Mouse (Mus musculus): ENCODE measurements around the gene Fggy.
A peak's percentile ranks its signal among the peaks of the same experiment; 100 is the strongest.

The Fggy gene

GRCm38 (mm10) chr4:95653913-95654301 lies 96.6 kb downstream of the Fggy start:
- no peak for DNase-seq (ENCODE audit: extremely low read depth, insufficient read length, low spot score)

GRCm38 (mm10) chr4:95659024-95659423 lies 101.7 kb downstream of the Fggy start:
- no peak for DNase-seq (ENCODE audit: extremely low read depth, insufficient read length, low spot score)

GRCm38 (mm10) chr4:95663596-95663995 lies 106.3 kb downstream of the Fggy start:
- peak; percentile 22 for DNase-seq (ENCODE audit: extremely low read depth, insufficient read length, low spot score)

- DNase-seq (ENCODE audit: extremely low read depth, insufficient read length, low spot score): no peak
Measured at GRCm38 (mm10) chr4:95664327-95664726, 107.0 kb downstream of the Fggy start.

- no peak for DNase-seq (ENCODE audit: extremely low read depth, insufficient read length, low spot score)
Measured at GRCm38 (mm10) chr4:95666284-95666889, 109.1 kb downstream of the Fggy start.

- no peak for DNase-seq (ENCODE audit: extremely low read depth, insufficient read length, low spot score)
Measured at GRCm38 (mm10) chr4:95666896-95667295, 109.6 kb downstream of the Fggy start.

GRCm38 (mm10) chr4:95667595-95667994 lies 110.3 kb downstream of the Fggy start:
- DNase-seq (ENCODE audit: extremely low read depth, insufficient read length, low spot score): no peak

GRCm38 (mm10) chr4:95668543-95668942 lies 111.2 kb downstream of the Fggy start:
- no peak for DNase-seq (ENCODE audit: extremely low read depth, insufficient read length, low spot score)

GRCm38 (mm10) chr4:95669336-95669735 lies 112.0 kb downstream of the Fggy start:
- no peak for DNase-seq (ENCODE audit: extremely low read depth, insufficient read length, low spot score)

GRCm38 (mm10) chr4:95670559-95670958 lies 113.3 kb downstream of the Fggy start:
- DNase-seq (ENCODE audit: extremely low read depth, insufficient read length, low spot score): no peak

GRCm38 (mm10) chr4:95672039-95672438 lies 114.7 kb downstream of the Fggy start:
- no peak for DNase-seq (ENCODE audit: extremely low read depth, insufficient read length, low spot score)

GRCm38 (mm10) chr4:95676390-95676789 lies 119.1 kb downstream of the Fggy start:
- DNase-seq (ENCODE audit: extremely low read depth, insufficient read length, low spot score): no peak

- no peak for DNase-seq (ENCODE audit: extremely low read depth, insufficient read length, low spot score)
Measured at GRCm38 (mm10) chr4:95680756-95681449, 123.6 kb downstream of the Fggy start.

- no peak for DNase-seq (ENCODE audit: extremely low read depth, insufficient read length, low spot score)
Measured at GRCm38 (mm10) chr4:95684522-95685080, 127.3 kb downstream of the Fggy start.

- no peak for DNase-seq (ENCODE audit: extremely low read depth, insufficient read length, low spot score)
Measured at GRCm38 (mm10) chr4:95686775-95687174, 129.5 kb downstream of the Fggy start.

- DNase-seq (ENCODE audit: extremely low read depth, insufficient read length, low spot score): no peak
Measured at GRCm38 (mm10) chr4:95687350-95687749, 130.0 kb downstream of the Fggy start.

GRCm38 (mm10) chr4:95688159-95688558 lies 130.9 kb downstream of the Fggy start:
- no peak for DNase-seq (ENCODE audit: extremely low read depth, insufficient read length, low spot score)

GRCm38 (mm10) chr4:95700366-95700765 lies 143.1 kb downstream of the Fggy start:
- DNase-seq (ENCODE audit: extremely low read depth, insufficient read length, low spot score): no peak

- DNase-seq (ENCODE audit: extremely low read depth, insufficient read length, low spot score): no peak
Measured at GRCm38 (mm10) chr4:95707941-95708897, 150.9 kb downstream of the Fggy start.

- DNase-seq (ENCODE audit: extremely low read depth, insufficient read length, low spot score): no peak
Measured at GRCm38 (mm10) chr4:95709750-95710149, 152.4 kb downstream of the Fggy start.

GRCm38 (mm10) chr4:95712802-95713201 lies 155.5 kb downstream of the Fggy start:
- DNase-seq (ENCODE audit: extremely low read depth, insufficient read length, low spot score): no peak
